Mouse (Mus musculus) NIH3T3 (cell line): ENCODE results near the gene Rhox11.
"Not testable (repeated sequence)": the region's sequence is repeated elsewhere in the genome, so short reads cannot be mapped to it uniquely, and the experiment has no call there.

Experiments used
- DNase-seq: peaks from one replicate; pipeline ENCODE4 v3.0.0-alpha.2; 2012; ENCODE audit warnings: low read depth

Rhox11 gene

DNA sequence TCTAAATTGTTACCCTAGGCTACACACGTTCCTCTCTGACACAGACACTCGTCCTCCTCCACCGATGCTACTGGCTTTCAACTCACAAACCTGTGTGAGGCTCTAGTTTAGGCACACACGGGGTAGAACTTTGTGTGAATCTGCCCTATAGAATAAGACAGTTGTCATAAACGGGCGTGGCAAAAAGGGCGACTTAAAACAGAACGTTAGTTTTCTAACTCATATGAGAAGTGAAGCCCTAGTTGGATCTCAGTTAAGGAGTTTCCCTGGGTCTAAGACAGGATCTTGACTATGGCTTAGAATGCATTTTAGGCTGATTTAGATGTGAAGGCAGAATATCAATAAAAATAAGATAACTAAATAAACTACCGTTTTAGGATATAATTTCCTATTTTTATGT, at the start of gene Rhox11:
Gene Rhox11, minus strand, starts transcription at position 101 of the 400 bp plus-strand sequence.
- no peak for DNase-seq

DNA sequence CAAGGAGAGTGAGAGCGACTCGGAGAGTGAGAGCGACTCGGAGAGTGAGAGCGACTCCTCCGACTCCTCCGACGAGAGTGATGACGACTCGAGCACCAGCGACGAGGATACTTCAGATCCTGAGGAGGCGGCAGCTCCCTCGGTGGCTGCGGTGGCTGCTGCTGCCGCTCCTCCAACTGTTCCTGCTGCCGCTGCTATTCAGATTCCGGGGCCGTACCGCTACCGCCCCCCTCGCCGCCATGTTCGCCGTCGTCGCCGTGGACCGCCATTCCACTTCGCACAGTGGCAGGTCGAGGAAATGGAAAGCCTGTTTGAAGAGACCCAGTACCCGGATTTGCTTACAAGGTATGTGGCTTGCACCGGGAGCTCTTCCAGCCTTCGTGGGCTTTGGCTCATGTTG, 36.5 kb upstream of the Rhox11 start:
- DNase-seq: no peak

DNA sequence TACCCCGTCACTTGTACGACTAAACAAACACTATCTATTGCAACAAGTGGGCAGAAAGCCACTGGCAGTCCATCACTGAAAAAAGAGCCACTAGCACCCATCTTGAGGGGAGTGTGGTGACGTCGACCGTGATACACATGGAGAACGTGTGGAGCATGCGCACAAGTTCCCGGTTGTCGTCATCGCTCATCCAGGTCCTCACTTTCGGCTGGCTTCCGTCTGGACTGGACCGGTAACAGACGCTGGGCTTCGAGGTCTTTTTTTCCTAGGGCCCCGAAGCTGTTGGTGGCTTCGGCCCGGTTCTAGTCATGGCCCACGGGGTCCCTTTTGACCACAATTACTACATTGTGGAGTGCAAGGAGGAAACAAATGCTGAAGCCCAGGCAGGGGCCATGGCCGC, 36.0 kb upstream of the Rhox11 start, which contains the start of gene Rhox13:
Gene Rhox13, plus strand, starts transcription at position 238 of the 400 bp plus-strand sequence.
- no peak for DNase-seq

DNA sequence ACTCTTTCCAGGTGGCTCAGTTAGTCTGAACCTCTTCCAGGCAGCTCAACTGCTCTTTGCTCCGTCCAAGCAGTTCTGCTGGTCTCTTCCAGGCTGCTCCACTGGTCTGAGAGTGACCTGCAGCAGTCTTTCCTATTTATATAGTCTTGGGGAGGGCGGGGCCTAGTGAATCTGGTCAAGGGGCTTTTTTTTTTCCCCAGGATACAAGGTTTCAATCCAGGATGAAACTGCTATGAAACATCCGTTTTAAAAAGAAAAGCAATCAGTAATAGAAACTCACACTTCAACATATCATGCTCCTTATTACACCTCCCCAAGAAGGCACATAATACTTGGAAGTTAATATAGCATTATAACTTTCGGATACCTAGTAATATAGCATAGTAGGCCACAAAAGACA, 25.9 kb upstream of the Rhox11 start, which contains the start of gene Rhox12:
Gene Rhox12, minus strand, starts transcription at position 101 of the 400 bp plus-strand sequence.
- DNase-seq: no peak

DNA sequence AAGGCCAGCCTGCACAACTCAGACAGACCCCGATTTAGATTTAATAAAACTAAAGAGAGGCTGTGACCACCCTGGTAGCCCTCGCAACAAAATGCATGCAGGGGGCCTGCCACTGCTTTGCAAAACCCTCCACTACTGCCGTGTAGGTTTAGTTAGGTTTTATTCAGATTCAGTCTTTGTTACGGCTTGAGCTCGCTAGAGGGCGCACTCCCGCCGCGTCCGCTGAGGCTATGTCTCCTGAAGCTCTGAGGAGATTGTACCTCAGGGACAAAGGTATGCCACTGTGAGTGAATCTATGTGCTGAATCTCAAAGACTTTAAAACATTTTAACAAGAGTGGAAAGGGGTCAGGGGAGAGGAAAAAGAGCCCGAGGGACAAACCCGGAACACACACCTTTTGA, 715 bp downstream of the Rhox11 start:
- DNase-seq: peak; percentile 50

DNA sequence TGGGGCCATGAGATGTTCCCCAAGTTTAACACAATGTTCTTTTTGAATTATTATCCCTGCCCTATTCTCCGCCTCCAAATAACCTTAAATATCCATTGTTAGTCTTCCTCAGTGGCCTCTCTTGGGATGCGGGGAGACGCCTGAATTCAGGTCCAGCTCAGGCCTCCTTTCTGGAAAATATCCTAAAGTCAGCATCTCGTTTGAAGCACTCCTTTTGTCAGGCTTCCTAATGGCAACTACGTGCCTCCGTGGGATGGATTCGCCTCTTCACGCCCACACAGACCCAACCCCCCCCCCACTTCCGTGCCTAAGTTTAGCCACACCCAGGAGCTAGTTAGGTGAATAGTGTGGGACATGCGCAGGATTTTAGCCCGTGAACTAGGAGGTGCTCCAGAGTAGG, 18.8 kb downstream of the Rhox11 start, which contains the start of gene Rhox10:
Gene Rhox10, plus strand, starts transcription at position 301 of the 400 bp plus-strand sequence.
- no peak for DNase-seq

DNA sequence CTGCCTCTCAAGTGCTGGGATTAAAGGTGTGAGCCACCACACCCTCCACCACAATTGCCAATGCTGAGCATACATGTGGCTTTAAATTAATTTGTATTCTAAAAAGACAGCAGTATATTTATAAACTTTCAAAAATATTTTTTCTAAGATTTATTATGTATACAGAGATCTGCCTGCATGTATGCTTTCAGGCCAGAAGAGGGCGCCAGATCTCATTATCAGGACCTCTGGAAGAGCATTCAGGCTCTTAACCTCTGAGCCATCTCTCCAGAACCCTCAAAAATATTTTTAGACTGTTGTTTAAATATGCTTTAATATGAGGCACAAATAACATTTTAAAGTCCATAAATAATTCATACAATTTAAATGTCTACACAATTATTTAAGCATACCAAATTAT, 23.4 kb downstream of the Rhox11 start:
- peak; percentile 56 for DNase-seq

DNA sequence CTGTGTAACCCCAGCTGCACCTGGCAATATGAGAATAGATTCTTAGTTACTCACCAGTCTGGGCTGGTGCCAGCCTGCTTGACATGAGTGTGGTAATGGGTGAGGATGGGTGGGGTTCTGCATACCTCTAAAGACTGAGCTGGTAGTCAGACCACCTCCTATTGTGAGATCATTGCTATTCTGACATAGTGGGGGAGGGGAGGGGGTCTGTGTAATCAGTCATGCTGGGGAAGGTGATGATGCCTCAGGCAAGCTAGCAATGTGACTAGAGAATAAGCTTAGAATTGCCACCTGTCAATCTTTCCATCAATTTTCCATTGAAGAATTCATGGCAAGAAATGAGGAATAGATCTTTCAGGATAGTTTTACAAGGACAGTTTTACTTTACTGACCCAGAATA, 41.9 kb downstream of the Rhox11 start, which contains the start of gene Btg1-ps2:
Gene Btg1-ps2, minus strand, starts transcription at position 101 of the 400 bp plus-strand sequence.
- not testable (repeated sequence) for DNase-seq

DNA sequence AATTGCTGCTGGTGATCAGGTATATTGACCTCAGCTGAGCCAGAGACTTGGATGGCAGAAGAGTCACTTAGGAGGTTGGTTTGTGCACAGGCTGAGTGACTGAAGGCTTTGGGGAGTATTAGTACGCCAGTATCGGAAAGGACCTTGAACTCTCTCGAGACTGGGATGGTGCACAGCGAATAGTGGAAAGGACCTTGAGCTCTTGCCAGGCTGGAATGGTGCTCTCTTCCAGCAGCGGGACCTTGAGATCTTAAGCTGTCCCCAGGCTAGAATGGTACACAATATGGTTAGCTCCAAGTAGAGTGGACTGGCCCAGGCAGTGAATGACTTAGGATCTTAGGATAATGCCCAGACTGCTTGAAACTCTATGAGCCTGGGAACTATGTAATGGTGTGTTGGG, 45.3 kb downstream of the Rhox11 start:
- DNase-seq: no peak

DNA sequence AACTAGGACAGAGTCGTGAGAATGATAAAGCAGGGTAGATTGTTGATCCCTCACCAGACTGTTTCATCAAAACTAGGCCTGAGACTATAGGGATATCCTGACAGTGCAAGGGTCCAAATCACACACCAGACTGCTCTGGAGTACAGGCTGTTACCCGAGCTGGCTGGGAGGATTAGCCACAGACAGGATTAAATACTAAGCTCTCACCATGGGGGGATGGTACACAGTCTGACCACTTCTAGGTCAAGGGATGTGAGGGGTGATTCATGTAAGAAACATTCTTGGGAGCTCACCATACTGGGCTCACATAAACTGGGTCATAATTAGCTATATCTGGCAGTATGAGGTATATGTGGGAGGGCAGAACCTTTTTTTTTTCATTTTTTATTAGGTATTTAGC, 51.1 kb downstream of the Rhox11 start:
- DNase-seq: no peak
